Mouse (Mus musculus) bone marrow, adult 2 months (tissue): ENCODE data around the gene Olig3.

ENCODE experiments used
- CTCF ChIP-seq: fragments of 200-500 bp; IDR thresholded peaks from 2 replicates; pipeline ENCODE4 v1.5.1; 2011; ENCODE audit warnings: low read length, control low read depth; ENCODE audit not compliant: control insufficient read depth, insufficient read depth
- POLR2A ChIP-seq: fragments of 200-500 bp; IDR thresholded peaks from 2 replicates; pipeline ENCODE4 v1.6.1; 2011; ENCODE audit warnings: low read depth, mild to moderate bottlenecking, control low read depth, low read length, borderline replicate concordance; ENCODE audit not compliant: control insufficient read depth

DNA sequence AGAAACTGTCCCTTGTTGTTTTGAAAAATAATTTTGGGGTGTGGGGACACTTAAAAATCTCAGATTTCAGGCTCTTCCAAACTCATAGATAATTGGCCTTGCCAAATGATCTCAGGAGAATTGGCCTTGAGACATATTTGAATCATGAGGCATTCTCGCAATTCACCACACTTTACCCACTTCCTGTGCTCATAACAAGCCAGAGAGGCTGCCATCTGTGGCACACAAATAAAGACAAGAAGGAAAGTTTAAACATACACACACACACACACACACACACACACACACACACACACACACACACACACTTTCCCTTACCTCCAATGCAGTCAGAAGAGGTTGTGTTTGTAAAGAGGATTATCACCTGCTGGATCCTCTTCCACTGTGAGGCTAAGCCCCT is 22.9 kb upstream of the Olig3 start:
- no peak for TF ChIP-seq CTCF
- no peak for TF ChIP-seq POLR2A
